Mouse (Mus musculus) bone marrow, adult 2 months (tissue): ENCODE measurements around the gene Ubxn6.

Experiments
- CTCF ChIP-seq: fragments of 200-500 bp; IDR thresholded peaks from 2 replicates; pipeline ENCODE4 v1.5.1; 2011; ENCODE audit warnings: low read length, control low read depth; ENCODE audit not compliant: control insufficient read depth, insufficient read depth
- POLR2A ChIP-seq: fragments of 200-500 bp; IDR thresholded peaks from 2 replicates; pipeline ENCODE4 v1.6.1; 2011; ENCODE audit warnings: low read depth, mild to moderate bottlenecking, control low read depth, low read length, borderline replicate concordance; ENCODE audit not compliant: control insufficient read depth

- TF ChIP-seq CTCF: no peak
- TF ChIP-seq POLR2A: no peak
Measured at GRCm38 (mm10) chr17:56022989-56023290, 51.9 kb downstream of the Ubxn6 start.
